Mouse (Mus musculus): Measurements from ENCODE around the gene Cep112.

DNA sequence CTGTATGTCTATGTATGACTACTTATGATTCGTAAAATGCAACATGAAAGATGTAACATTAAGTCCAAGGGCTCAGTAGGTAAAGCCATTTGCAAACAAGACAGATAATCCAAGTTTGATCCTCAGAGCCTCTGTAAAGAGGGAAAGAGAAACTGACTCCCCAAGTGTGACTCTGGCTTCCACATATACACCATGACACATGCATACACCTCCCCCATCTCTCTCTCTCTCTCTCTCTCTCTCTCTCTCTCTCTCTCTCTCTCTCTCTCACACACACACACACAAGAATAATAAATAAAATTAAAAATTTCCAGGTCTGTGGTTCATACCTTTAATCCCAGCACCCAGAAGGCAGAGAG is 39.3 kb upstream of the Cep112 start:
- TF ChIP-seq CTCF (IDR thresholded peaks at IDR 0.05; ENCODE audit: insufficient read depth, low read depth, low read length) (no peak), POLR2A (IDR thresholded peaks at IDR 0.05; ENCODE audit: insufficient read depth, low read depth, low read length) (no peak)

All from olfactory bulb, adult 2 months (tissue).